Mouse (Mus musculus): ENCODE data around the gene Usp7. TPM values are rescaled to one million over a fixed set of nuclear protein-coding genes. Genes with fewer than 3 reads are reported as not detected.

Usp7 gene
- polyA plus RNA-seq, 1 experiment from 2014 or later, result 22.7 TPM

DNA sequence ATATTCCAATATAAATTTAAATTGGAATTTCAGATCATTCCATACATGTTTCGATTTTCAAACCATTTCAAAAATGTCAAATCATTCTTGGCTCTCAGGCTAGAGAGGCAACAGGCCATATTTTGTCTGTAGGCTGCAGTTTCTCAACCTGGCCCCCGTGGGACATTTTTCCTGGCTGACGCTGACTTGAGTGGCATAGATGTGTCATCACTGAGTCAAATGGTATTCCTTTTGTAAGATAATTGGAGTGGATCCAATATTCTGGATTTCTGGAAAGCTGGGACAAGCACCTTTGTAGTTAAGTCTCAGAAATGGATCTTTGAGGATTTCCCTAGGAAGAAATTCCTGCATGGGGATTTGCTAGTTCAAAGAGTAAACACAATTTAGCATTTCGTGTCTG, 1.2 kb downstream of the Usp7 start:
- no peaks in the 10 kb centered on the region for H3K4me1 ChIP-seq (replicated peaks; ENCODE audit: insufficient read depth, low read length)
- no peak for TF ChIP-seq CTCF (IDR thresholded peaks at IDR 0.05; ENCODE audit: low read depth)
- no peak overlapping the region for H3K9ac ChIP-seq (ENCODE audit: low read depth, low read length)
- H3K9me3 ChIP-seq (replicated peaks; ENCODE audit: low read length), result no peaks in the 10 kb centered on the region
- no peaks in the 10 kb centered on the region for H3K27me3 ChIP-seq (ENCODE audit: insufficient read depth, low read length)
- ATAC-seq (replicated peaks; ENCODE audit: low FRiP score, low read depth), result no peak
- H3K27ac ChIP-seq, result no peak overlapping the region
- no peak for DNase-seq (ENCODE audit: low spot score)
- H3K4me3 ChIP-seq (replicated peaks; ENCODE audit: low read depth, low read length), result no peak overlapping the region
- H3K36me3 ChIP-seq (ENCODE audit: insufficient read depth, low read length), result no peaks in the 10 kb centered on the region
- WGBS, result 82% methylated on average over 4 of the region's 4 CpGs
- no peak overlapping the region for H3K4me2 ChIP-seq (ENCODE audit: low read length)

DNA sequence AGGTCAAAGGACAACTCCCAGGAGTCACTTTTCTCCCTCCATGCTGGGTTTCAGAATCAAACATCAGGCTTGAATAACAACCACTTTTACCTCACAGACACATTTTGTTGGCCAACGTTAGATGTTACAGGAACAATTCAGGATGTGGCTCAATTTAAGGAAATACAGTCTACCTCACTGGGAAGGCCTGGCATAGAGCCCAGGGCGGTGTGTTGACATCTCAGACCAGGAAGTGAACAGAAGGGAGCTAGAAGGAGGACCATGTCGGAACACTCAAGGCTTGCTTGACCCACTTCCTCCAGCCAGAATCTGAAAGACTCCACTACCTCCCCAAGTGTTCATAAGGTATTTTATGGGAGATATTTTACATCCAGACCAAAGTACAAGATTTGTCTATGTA, 7.4 kb downstream of the Usp7 start:
- H3K4me2 ChIP-seq (ENCODE audit: low read length), result no peak overlapping the region
- H3K9ac ChIP-seq (ENCODE audit: low read depth, low read length), result no peak overlapping the region
- no peak overlapping the region for H3K4me3 ChIP-seq (replicated peaks; ENCODE audit: low read depth, low read length)
- no peak for TF ChIP-seq CTCF (IDR thresholded peaks at IDR 0.05; ENCODE audit: low read depth)
- WGBS, result 46% methylated on average over 3 of the region's 3 CpGs
- H3K36me3 ChIP-seq (ENCODE audit: insufficient read depth, low read length), result no peaks in the 10 kb centered on the region
- H3K4me1 ChIP-seq (replicated peaks; ENCODE audit: insufficient read depth, low read length), result no peaks in the 10 kb centered on the region
- H3K27ac ChIP-seq, result no peak overlapping the region
- no peak for ATAC-seq (replicated peaks; ENCODE audit: low FRiP score, low read depth)
- DNase-seq (ENCODE audit: low spot score), result no peak
- no peaks in the 10 kb centered on the region for H3K27me3 ChIP-seq (ENCODE audit: insufficient read depth, low read length)
- H3K9me3 ChIP-seq (replicated peaks; ENCODE audit: low read length), result no peaks in the 10 kb centered on the region

DNA sequence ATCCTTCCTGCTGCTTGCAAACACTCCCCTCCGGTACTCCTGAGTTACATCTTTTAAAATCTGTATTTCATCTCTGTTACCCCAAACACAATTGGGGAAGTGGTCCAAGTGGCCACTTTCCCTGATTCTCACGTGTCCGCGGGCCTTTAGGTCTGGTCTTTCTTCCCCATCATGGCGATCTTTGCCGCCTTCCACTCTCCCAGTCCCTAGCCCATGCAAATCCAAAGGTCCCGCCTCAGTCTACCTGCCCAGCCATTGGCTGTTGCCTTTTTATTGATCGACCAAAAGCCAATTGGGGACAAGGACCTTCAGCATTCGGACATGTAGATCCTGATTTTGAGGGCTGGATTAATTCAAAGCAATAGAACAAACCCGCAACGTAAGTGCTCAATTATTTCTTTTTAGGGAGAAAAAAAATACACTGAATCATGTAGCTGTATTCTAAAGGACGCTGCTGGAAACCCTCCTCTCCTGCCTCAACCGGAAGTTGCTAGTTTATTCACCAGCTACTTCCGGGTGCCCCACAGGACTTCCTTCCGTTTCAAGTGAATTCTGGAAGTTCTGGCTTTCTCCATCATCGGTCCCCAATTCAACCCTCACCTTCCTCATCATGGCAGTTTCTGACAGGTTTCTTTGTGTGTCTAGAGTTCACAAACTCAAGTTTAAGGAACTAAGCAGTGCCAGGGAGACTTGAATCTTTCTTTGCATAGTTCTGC, 8.8 kb downstream of the Usp7 start:
- Histone ChIP-seq H3K4me3 (replicated peaks; ENCODE audit: low read depth, low read length) (no peak overlapping the region), H3K4me2 (ENCODE audit: low read length) (no peak overlapping the region), H3K27ac (no peak overlapping the region), H3K9me3 (replicated peaks; ENCODE audit: low read length) (no peaks in the 10 kb centered on the region), H3K4me1 (replicated peaks; ENCODE audit: insufficient read depth, low read length) (no peaks in the 10 kb centered on the region), H3K9ac (ENCODE audit: low read depth, low read length) (no peak overlapping the region), H3K27me3 (ENCODE audit: insufficient read depth, low read length) (no peaks in the 10 kb centered on the region), H3K36me3 (ENCODE audit: insufficient read depth, low read length) (no peaks in the 10 kb centered on the region)
- no peak for DNase-seq (ENCODE audit: low spot score)
- ATAC-seq (replicated peaks; ENCODE audit: low FRiP score, low read depth), result no peak
- no peak for TF ChIP-seq CTCF (IDR thresholded peaks at IDR 0.05; ENCODE audit: low read depth)
- WGBS, result 85% methylated on average over 16 of the region's 16 CpGs

DNA sequence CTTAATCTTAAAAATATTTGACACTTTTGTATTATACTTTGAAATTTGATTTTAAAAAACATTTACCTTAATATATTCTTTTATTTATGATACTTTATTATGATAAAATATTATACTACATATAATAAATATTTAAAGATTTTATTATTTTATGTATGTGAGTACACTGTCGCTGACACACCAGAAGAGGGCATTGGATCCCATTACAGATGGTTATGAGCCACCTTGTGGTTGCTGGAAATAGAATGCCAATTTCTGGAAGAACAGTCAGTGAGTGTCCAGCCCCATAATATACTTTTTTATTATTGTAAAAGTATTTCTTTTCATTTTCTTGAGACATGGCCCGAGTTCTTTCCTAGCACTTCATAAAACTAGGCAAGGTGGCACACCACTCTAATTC, 10.4 kb downstream of the Usp7 start:
- no peak for DNase-seq (ENCODE audit: low spot score)
- Histone ChIP-seq H3K4me3 (replicated peaks; ENCODE audit: low read depth, low read length) (no peak overlapping the region), H3K9me3 (replicated peaks; ENCODE audit: low read length) (no peaks in the 10 kb centered on the region), H3K9ac (ENCODE audit: low read depth, low read length) (no peak overlapping the region), H3K36me3 (ENCODE audit: insufficient read depth, low read length) (no peaks in the 10 kb centered on the region), H3K4me2 (ENCODE audit: low read length) (no peak overlapping the region), H3K4me1 (replicated peaks; ENCODE audit: insufficient read depth, low read length) (no peaks in the 10 kb centered on the region), H3K27me3 (ENCODE audit: insufficient read depth, low read length) (no peaks in the 10 kb centered on the region), H3K27ac (no peak overlapping the region)
- WGBS, result 92% methylated on average over 2 of the region's 2 CpGs
- TF ChIP-seq CTCF (IDR thresholded peaks at IDR 0.05; ENCODE audit: low read depth), result no peak
- no peak for ATAC-seq (replicated peaks; ENCODE audit: low FRiP score, low read depth)

DNA sequence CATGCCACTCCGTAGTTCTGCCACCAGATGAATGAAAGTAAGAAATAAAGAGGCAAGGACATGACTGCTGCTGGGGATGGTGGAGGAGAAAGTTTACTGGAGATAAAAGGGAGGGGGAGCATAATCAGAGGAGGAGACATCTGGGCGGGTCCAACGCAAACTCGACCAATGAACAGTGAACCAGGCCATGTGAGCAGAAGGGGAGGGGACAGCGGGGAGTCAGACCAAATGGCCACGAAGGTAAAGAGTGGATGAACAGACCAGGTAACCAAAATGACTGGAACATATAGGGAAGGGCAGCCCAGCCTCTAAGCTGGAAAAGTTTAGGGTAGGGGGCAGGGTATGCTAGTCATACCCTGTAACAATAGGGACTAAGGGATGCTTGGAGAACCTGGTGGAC, 10.9 kb downstream of the Usp7 start:
- WGBS, result 71% methylated on average over 6 of the region's 6 CpGs
- H3K4me3 ChIP-seq (replicated peaks; ENCODE audit: low read depth, low read length), result no peak overlapping the region
- TF ChIP-seq CTCF (IDR thresholded peaks at IDR 0.05; ENCODE audit: low read depth), result no peak
- H3K9ac ChIP-seq (ENCODE audit: low read depth, low read length), result no peak overlapping the region
- no peaks in the 10 kb centered on the region for H3K36me3 ChIP-seq (ENCODE audit: insufficient read depth, low read length)
- no peak overlapping the region for H3K4me2 ChIP-seq (ENCODE audit: low read length)
- H3K27ac ChIP-seq, result no peak overlapping the region
- ATAC-seq (replicated peaks; ENCODE audit: low FRiP score, low read depth) (no peak), DNase-seq (ENCODE audit: low spot score) (no peak)
- no peaks in the 10 kb centered on the region for H3K9me3 ChIP-seq (replicated peaks; ENCODE audit: low read length)
- H3K27me3 ChIP-seq (ENCODE audit: insufficient read depth, low read length), result no peaks in the 10 kb centered on the region
- no peaks in the 10 kb centered on the region for H3K4me1 ChIP-seq (replicated peaks; ENCODE audit: insufficient read depth, low read length)

DNA sequence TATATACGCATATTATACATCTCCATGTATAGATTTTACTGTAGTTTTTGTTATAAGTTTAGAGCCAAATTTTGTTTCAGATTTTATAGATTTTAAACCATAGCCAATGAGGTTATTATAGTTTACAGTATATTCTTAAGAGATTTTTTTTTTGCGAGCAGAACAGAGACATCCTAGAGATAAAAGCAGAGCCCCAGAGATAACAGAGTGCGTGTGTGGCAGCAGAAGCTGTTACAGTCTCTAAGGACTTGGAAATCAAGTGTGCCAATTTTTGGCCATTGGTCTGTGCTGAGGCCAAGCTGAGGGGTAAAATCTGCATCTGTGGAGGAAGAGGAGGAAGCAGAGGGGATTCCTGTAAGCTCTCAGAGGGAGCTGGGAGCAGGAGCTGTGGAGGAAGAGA, 11.9 kb downstream of the Usp7 start:
- no peaks in the 10 kb centered on the region for H3K27me3 ChIP-seq (ENCODE audit: insufficient read depth, low read length)
- H3K9ac ChIP-seq (ENCODE audit: low read depth, low read length), result no peak overlapping the region
- DNase-seq (ENCODE audit: low spot score) (no peak), ATAC-seq (replicated peaks; ENCODE audit: low FRiP score, low read depth) (no peak)
- no peak overlapping the region for H3K4me2 ChIP-seq (ENCODE audit: low read length)
- no peak overlapping the region for H3K27ac ChIP-seq
- no peaks in the 10 kb centered on the region for H3K36me3 ChIP-seq (ENCODE audit: insufficient read depth, low read length)
- no peak overlapping the region for H3K4me3 ChIP-seq (replicated peaks; ENCODE audit: low read depth, low read length)
- H3K4me1 ChIP-seq (replicated peaks; ENCODE audit: insufficient read depth, low read length), result no peaks in the 10 kb centered on the region
- TF ChIP-seq CTCF (IDR thresholded peaks at IDR 0.05; ENCODE audit: low read depth), result no peak
- no peaks in the 10 kb centered on the region for H3K9me3 ChIP-seq (replicated peaks; ENCODE audit: low read length)
- 79% methylated on average over 3 of the region's 3 CpGs for WGBS

DNA sequence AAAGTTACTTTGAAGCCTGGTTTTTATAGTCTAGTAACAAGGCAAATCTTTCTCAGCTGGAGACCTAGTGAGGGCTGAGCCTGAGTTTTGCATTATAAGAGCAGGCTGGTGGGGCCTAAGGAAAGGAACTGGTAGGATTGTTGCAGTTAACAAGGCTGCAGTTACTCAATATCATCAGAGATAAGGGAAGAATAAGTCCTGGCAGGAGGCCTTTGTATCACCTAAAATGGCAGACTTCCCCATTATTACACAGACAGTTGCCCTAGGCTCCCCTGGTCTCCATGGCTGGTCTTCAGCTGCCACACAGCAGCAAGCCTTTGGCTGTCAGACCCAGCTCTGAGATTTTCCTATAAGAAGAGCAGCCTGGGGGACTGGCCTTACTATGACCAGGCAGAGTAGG, 13.4 kb downstream of the Usp7 start:
- no peaks in the 10 kb centered on the region for H3K36me3 ChIP-seq (ENCODE audit: insufficient read depth, low read length)
- no peak overlapping the region for H3K4me2 ChIP-seq (ENCODE audit: low read length)
- H3K9me3 ChIP-seq (replicated peaks; ENCODE audit: low read length), result no peaks in the 10 kb centered on the region
- no peak for TF ChIP-seq CTCF (IDR thresholded peaks at IDR 0.05; ENCODE audit: low read depth)
- H3K27ac ChIP-seq, result no peak overlapping the region
- H3K27me3 ChIP-seq (ENCODE audit: insufficient read depth, low read length), result no peaks in the 10 kb centered on the region
- ATAC-seq (replicated peaks; ENCODE audit: low FRiP score, low read depth), result no peak
- no peak overlapping the region for H3K4me3 ChIP-seq (replicated peaks; ENCODE audit: low read depth, low read length)
- H3K9ac ChIP-seq (ENCODE audit: low read depth, low read length), result no peak overlapping the region
- DNase-seq (ENCODE audit: low spot score), result no peak
- H3K4me1 ChIP-seq (replicated peaks; ENCODE audit: insufficient read depth, low read length), result no peaks in the 10 kb centered on the region
